In genomic region chr9:14058592-14059227, GRCm38 (mm10) we compare ENCODE assay signal across 10 mouse cellular contexts.
DNase-seq lines count a peak whose midpoint lies in the region; ATAC-seq and TF ChIP-seq lines count a peak whose summit lies in the region.
"Had no signal": no experiment of that assay in that cellular context is flagged by ENCODE, and none has a peak within 500 bp of the region (broad histone marks: within the 10 kb centered on the region; RNA-seq: fewer than 3 reads in every experiment).

No protein-coding gene starts in this region.

- no peaks in the 10 kb centered on the region for H3K27me3 ChIP-seq in lung, postnatal 0 days (replicated peaks; ENCODE audit: insufficient read depth, low read length)
- H3K27me3 ChIP-seq in forebrain, embryonic 15.5 days = no peaks in the 10 kb centered on the region
- no peaks in the 10 kb centered on the region for H3K27me3 ChIP-seq in stomach, embryonic 15.5 days (replicated peaks)
- H3K27me3 ChIP-seq in liver, postnatal 0 days (ENCODE audit: insufficient read depth, low read length) = no peaks in the 10 kb centered on the region
- H3K27me3 ChIP-seq: lung, embryonic 15.5 days had no signal

- H3K9ac ChIP-seq in lung, postnatal 0 days (replicated peaks; ENCODE audit: low read depth) = no peak overlapping the region
- H3K9ac ChIP-seq in forebrain, embryonic 15.5 days (replicated peaks) = no peak overlapping the region
- H3K9ac ChIP-seq in stomach, embryonic 15.5 days = no peak overlapping the region
- no peak overlapping the region for H3K9ac ChIP-seq in liver, postnatal 0 days (replicated peaks)
- H3K9ac ChIP-seq: lung, embryonic 15.5 days had no signal

- no peak for ATAC-seq in lung, postnatal 0 days
- ATAC-seq in forebrain, embryonic 15.5 days (replicated peaks) = peak; percentile 86
- ATAC-seq in stomach, embryonic 15.5 days (ENCODE audit: insufficient read depth, low FRiP score, low read depth) = no peak
- ATAC-seq in liver, postnatal 0 days = no peak

- H3K36me3 ChIP-seq in lung, postnatal 0 days (ENCODE audit: insufficient read depth, low read length) = no peaks in the 10 kb centered on the region
- H3K36me3 ChIP-seq in forebrain, embryonic 15.5 days = no peaks in the 10 kb centered on the region
- H3K36me3 ChIP-seq in stomach, embryonic 15.5 days = no peaks in the 10 kb centered on the region
- no peaks in the 10 kb centered on the region for H3K36me3 ChIP-seq in liver, postnatal 0 days (replicated peaks; ENCODE audit: insufficient read depth, low read length)
- H3K36me3 ChIP-seq: lung, embryonic 15.5 days had no signal

- TF ChIP-seq CTCF in lung, postnatal 0 days (IDR thresholded peaks at IDR 0.05) = no peak
- TF ChIP-seq CTCF in liver, postnatal 0 days (IDR thresholded peaks at IDR 0.05; ENCODE audit: low read depth) = no peak

- no peak overlapping the region for H3K27ac ChIP-seq in lung, postnatal 0 days (ENCODE audit: low read length)
- H3K27ac ChIP-seq in forebrain, embryonic 15.5 days (replicated peaks) = 0 out of 2 replicates have a peak overlapping the region, but pooled peaks have one; percentile 2
- peak overlapping the region; percentile 61 for H3K27ac ChIP-seq in stomach, embryonic 15.5 days
- H3K27ac ChIP-seq in liver, postnatal 0 days (ENCODE audit: low read depth) = no peak overlapping the region; the same call in 1 of the 2 replicates
- H3K27ac ChIP-seq: lung, embryonic 15.5 days had no signal

- intact Hi-C loops in left cerebral cortex, postnatal 14 days (cut with DNase I) = loop anchor here (2.0 to 5.0 kb wide), 2 partner anchors 166 to 218 kb away; no protein-coding TSS in a partner anchor

- no peak overlapping the region for H3K4me3 ChIP-seq in lung, postnatal 0 days (ENCODE audit: low read depth, low read length)
- H3K4me3 ChIP-seq in forebrain, embryonic 15.5 days = no peak overlapping the region
- H3K4me3 ChIP-seq in stomach, embryonic 15.5 days (replicated peaks) = no peak overlapping the region
- no peak overlapping the region for H3K4me3 ChIP-seq in liver, postnatal 0 days (ENCODE audit: low read depth, low read length)
- H3K4me3 ChIP-seq: lung, embryonic 15.5 days had no signal

- TF ChIP-seq EP300 in lung, postnatal 0 days (IDR thresholded peaks at IDR 0.05) = no peak
- TF ChIP-seq EP300 in liver, postnatal 0 days (IDR thresholded peaks at IDR 0.05; ENCODE audit: low read depth) = no peak

- H3K4me1 ChIP-seq in lung, postnatal 0 days (ENCODE audit: insufficient read depth, low read depth, low read length) = 0 out of 2 replicates have a peak, but pooled peaks cover 3% of the 10 kb centered on the region
- peaks cover 19% of the 10 kb centered on the region for H3K4me1 ChIP-seq in forebrain, embryonic 15.5 days
- no peaks in the 10 kb centered on the region; the same call in 1 of the 2 replicates for H3K4me1 ChIP-seq in stomach, embryonic 15.5 days
- no peaks in the 10 kb centered on the region for H3K4me1 ChIP-seq in liver, postnatal 0 days (ENCODE audit: insufficient read depth)

- WGBS in lung, postnatal 0 days = 31% methylated on average over 5 of the region's 5 CpGs
- 2% methylated on average over 5 of the region's 5 CpGs for WGBS in forebrain, embryonic 15.5 days
- 37% methylated on average over 5 of the region's 5 CpGs for WGBS in stomach, embryonic 15.5 days
- 40% methylated on average over 5 of the region's 5 CpGs for WGBS in liver, postnatal 0 days (ENCODE audit: insufficient replicate concordance)

- H3K4me2 ChIP-seq in lung, postnatal 0 days (replicated peaks; ENCODE audit: low read depth, low read length) = no peak overlapping the region
- no peak overlapping the region for H3K4me2 ChIP-seq in forebrain, embryonic 15.5 days (replicated peaks)
- H3K4me2 ChIP-seq in stomach, embryonic 15.5 days = no peak overlapping the region
- no peak overlapping the region for H3K4me2 ChIP-seq in liver, postnatal 0 days (ENCODE audit: low read depth, low read length)
- H3K4me2 ChIP-seq: lung, embryonic 15.5 days had no signal

- no peaks in the 10 kb centered on the region for H3K9me3 ChIP-seq in lung, postnatal 0 days (ENCODE audit: low read length)
- no peaks in the 10 kb centered on the region for H3K9me3 ChIP-seq in forebrain, embryonic 15.5 days
- no peaks in the 10 kb centered on the region for H3K9me3 ChIP-seq in stomach, embryonic 15.5 days
- no peaks in the 10 kb centered on the region for H3K9me3 ChIP-seq in liver, postnatal 0 days (ENCODE audit: low read length)
- H3K9me3 ChIP-seq: lung, embryonic 15.5 days had no signal

- DNase-seq in adrenal gland, adult 8-10 months = peak; percentile 50
- no peak for DNase-seq in adrenal gland, postnatal 4 days (ENCODE audit: low spot score in 2 of 2)
- DNase-seq in lung, postnatal 0 days (ENCODE audit: low spot score) = peak; percentile 30
- DNase-seq in lung, postnatal 25 days (ENCODE audit: low spot score) = no peak
- DNase-seq in left cerebral cortex, postnatal 14 days (ENCODE audit: low spot score in 2 of 2) = no peak
- no peak for DNase-seq in liver, postnatal 0 days
- DNase-seq: kidney, postnatal 25 days had no signal

Comparison
In these comparisons a context has a peak if more than half of its experiments do, and no peak if none do; other contexts are left out.
1. DNase-seq: peak in adrenal gland, adult 8-10 months (single experiment) and lung, postnatal 0 days (single experiment); none in adrenal gland, postnatal 4 days (0 of 2), lung, postnatal 25 days (single experiment), left cerebral cortex, postnatal 14 days (0 of 2) and liver, postnatal 0 days (single experiment).
2. H3K27ac ChIP-seq: peak in forebrain, embryonic 15.5 days (single experiment) and stomach, embryonic 15.5 days (single experiment); none in lung, postnatal 0 days (single experiment) and liver, postnatal 0 days (single experiment).